Mouse (Mus musculus) thymus, postnatal 36 days (tissue): Measurements from ENCODE around the gene Ankrd27.
A peak's percentile ranks its signal among the peaks of the same experiment; 100 is the strongest.
"Not testable (repeated sequence)": the region's sequence is repeated elsewhere in the genome, so short reads cannot be mapped to it uniquely, and the experiment has no call there.

ENCODE experiments used
- DNase-seq, 2 experiments: peaks; one replicate each; pipeline ENCODE4 v3.0.0; 2022; ENCODE audit warnings: mixed read lengths in 2 of 2

Ankrd27 gene

GRCm38 (mm10) chr7:35586055-35586905, at the start of gene Ankrd27:
Gene Ankrd27, plus strand, starts transcription at chr7:35586244.
- peak; percentile 95 for DNase-seq

DNA sequence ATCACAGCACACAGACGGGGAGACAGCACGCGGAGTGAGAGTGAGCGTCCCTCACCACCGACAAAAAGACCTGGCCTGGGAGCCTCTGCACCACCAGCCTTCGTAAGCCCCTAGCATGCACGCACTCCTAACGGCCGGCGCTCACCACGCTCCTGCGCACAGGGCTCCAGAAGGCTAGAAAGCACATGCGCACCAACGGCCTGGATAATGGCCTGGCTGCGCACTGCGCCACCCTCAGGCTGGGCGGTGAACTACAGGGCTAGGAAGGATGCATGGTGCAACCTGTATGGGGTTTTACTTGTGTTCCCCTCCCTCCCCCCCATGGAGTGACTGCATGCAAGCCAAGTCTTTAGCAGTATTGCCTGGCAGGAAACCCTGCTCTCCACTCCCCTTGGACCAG, 48.5 kb upstream of the Ankrd27 start, which contains the start of gene Tdrd12:
Tdrd12 (minus strand) TSS at position 184 of the 400 bp plus-strand sequence.
- no peak for DNase-seq

DNA sequence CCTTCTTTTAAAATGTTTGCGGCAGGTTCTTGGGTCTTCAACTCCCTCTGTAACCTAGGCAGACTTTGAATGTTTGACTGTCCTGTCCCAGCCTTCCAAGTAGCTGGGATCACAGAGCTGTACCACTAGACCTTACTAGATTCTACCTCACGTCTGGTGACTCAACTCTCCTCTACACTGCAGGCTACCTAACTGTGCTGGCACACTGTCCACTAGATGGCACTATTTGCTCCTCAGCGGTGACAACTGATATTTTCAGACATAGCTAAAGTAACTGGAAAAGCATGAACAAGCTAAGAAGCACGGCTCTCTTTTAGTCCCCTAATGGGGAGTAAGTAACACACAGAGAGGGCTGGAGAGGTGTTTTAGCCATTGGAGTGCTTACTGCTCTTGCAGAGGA, 40.2 kb upstream of the Ankrd27 start:
- peak; percentile 45 to 48 for DNase-seq

- DNase-seq = peak; percentile 30 to 34
These were observed 32.1 kb upstream of the Ankrd27 start for GRCm38 (mm10) chr7:35553751-35554604.

DNA sequence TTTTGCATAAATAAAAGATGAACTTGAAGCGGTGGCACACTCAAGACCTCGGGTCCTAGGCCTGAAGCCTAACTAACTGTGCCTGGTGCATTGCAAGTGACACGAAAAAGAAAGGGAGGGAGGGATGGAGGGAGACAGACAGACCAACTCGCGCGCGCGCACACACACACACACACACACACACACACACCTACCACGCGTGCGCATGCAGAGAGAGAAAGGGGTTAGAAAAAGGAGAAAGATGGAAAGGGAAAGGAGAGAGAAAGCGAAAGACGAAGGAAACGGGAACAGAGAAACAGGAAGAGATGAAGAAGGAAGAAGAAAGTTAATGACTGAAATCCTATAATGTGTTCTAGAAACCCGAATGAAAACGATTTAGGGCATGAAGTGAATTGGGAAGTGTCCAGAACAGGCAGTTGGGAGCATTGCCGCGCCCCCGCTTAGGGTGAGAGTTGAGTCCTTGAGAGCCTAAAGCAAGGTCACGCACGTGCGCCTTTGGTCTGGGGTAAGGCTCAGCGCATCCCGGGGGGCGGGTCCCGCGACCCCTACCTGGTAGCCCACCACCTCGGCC, 31.4 kb upstream of the Ankrd27 start:
- peak; percentile 18 to 34 for DNase-seq

DNA sequence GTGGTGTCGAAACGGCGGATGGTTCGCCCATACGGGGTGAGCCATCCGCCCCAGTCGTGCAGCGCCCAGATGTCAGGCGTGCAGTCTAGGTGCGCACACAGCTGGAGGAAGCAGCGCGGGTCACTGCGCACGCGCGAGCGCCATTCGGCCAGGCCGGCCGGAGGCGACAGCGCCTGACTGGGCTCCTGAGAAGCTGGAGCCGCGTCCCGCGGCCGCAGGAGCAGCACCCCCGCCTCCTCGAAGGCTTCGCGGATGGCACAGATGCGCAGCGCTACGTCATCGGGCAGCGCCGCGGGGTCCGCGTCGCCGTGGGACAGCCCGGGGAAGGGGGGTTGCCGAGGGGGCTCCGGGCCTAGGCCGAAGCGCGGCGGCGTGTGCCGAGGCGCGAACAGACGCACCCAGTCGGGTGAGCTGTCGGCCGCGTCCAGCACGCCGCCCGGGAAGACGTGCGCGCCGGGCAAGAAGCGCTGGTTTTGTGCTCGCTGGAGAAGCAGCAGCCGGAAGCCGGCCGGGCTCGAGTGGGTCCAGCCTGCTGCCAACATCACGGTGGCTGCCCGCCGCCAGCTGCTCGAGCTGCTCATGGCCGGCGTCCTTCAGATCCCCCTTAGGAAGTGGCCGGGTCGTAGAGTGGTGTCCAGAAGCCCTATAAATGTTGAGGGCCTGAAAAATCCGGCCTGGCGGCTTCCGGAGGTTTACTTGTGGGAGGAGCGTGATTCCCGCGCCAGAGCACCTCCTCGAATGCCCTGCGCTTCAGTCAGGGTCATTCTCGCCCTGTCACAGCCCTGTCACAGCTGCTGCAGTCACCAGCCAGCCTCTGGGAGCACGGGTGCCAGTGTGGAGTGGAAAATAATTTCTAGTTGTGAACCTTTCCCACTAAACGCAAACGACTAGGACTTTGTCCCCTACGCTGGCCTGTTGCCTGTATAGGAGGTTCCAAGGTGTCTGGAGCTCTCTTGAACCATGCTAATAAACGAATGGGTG, 30.5 kb upstream of the Ankrd27 start:
- DNase-seq = peak; percentile 82 to 85

GRCm38 (mm10) chr7:35556205-35556603, 29.8 kb upstream of the Ankrd27 start, which contains the start of gene Nudt19:
Gene Nudt19, minus strand, starts transcription at chr7:35556304.
- no peak for DNase-seq

DNA sequence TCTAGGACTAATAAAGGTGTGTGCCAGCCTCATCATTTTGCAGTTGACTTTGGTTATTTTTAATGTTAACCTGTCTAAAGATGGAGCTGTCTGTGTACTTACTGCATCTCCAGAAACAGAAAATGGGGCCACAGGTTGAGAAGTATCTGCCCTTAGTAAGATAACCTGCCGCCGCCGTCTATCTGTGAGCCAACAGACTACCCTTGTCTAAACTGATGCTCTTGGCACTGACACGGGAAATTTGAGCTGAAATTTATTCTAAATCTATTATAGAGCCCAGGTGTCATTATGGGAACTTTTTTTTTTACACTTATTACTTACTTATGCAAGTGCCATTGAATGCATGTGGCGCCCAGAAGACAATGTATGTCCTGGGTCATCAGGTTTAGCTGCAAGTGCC, 29.1 kb upstream of the Ankrd27 start:
- no peak for DNase-seq

DNA sequence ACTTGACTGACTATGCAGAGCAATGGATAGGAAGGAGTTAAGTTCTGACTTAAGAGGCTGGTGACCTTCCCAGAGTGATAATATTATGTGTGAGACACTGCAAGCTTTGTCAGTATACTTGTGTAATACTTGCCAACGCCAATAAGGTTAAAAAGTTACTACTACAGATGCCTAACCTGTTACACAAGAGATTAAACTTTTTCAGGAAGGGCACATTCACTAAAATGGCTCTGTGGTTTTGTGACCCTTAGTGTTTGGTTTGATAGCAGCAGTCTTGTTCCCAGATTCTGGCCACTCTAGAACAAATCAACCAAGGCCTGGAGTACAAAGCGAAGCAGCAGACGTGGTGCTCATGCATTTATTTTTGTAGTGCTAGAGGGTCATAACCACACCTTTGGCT, 28.5 kb upstream of the Ankrd27 start:
- no peak for DNase-seq

GRCm38 (mm10) chr7:35558681-35559080, 27.4 kb upstream of the Ankrd27 start:
- no peak for DNase-seq

DNA sequence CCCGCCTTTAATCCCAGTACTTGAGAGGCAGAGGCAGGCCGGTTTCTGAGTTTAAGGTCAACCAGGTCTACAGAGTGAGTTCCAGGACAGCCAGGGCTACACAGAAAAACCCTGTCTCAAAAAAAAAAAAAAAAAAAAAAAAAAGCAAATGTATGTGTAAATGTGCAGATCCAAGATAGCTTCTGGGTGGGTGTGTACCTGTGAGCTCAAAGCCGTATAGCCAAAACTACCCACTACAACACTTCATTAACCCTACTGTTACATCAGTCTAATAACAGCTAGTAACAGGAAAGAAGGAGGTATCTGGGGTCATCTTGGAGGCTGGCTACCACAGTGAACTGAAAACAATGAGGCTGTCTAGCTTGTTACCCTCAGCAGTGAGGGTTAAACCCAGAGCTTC, 26.2 kb upstream of the Ankrd27 start:
- no peak for DNase-seq

- no peak for DNase-seq
These were observed 23.0 kb upstream of the Ankrd27 start for GRCm38 (mm10) chr7:35563071-35563470.

DNA sequence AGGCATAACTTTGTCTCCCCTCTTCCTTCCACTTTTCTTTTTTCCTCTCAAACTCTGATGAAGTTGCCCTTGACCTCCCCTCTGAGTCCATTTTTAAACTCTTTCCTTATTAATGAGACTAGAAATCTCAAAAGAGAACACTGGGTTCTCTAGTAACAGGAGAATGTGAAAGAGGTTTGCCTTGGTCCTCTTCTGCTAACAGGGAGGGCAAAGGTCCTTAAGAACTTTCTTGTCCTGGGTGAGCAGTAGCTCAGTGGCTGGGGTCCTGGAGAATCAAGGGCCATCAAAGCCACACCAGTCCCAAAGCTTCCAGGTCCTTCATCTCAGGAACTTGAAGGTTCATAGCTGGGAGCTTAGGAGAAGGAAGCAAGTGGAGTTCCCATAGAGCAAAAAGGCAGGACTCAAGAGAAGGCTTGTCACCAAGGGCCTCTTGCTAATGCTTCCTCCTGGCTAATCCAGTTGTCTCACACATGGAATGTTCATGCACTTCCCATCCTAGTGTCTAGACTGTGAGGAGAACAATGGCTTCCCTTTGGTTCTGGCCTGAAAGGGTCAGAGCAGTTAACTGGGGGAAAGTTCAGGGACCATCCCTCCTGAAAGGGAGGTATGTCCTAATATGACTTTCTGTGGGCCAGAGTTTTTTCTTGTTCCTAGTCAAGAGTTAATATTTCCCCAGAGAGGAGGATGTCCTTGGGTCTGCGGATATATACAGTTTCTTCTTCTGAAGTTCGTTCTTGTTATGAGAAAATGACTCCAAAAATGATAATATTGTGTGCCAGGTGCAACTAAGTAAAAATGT, 21.8 kb upstream of the Ankrd27 start:
- DNase-seq = no peak

GRCm38 (mm10) chr7:35564872-35565271, 21.2 kb upstream of the Ankrd27 start:
- not testable (repeated sequence) for DNase-seq

- not testable (repeated sequence) for DNase-seq
These were observed 20.1 kb upstream of the Ankrd27 start for GRCm38 (mm10) chr7:35565965-35566364.

- DNase-seq = not testable (repeated sequence)
These were observed 16.3 kb upstream of the Ankrd27 start for GRCm38 (mm10) chr7:35569724-35570123.

- DNase-seq = not testable (repeated sequence)
These were observed 15.2 kb upstream of the Ankrd27 start for GRCm38 (mm10) chr7:35570883-35571282.

GRCm38 (mm10) chr7:35579849-35580248, 6.2 kb upstream of the Ankrd27 start:
- peak; percentile 47 to 55 for DNase-seq

DNA sequence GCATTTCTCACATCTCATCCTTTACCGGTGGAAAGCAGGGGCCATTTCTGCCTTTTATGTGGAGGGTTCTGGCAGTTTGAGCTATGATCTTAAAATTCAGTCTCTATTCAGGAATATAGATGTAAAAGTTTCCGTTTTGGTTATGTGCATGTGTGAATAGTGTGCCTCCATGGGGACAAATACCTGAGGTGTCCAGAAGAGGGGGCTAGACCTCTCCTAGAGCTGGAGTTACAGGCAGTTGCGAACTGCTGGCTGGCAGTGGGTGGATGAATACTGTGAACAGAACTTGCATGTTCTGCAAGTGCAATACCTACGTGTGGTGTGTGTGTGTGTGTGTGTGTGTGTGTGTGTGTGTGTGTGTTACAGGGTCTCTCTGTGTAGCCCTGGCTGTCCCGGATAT, 3.3 kb upstream of the Ankrd27 start:
- DNase-seq = no peak

GRCm38 (mm10) chr7:35583476-35584025, 2.5 kb upstream of the Ankrd27 start:
- DNase-seq = no peak
